ENCODE assay signal across 13 mouse cellular contexts in the genomic region with DNA sequence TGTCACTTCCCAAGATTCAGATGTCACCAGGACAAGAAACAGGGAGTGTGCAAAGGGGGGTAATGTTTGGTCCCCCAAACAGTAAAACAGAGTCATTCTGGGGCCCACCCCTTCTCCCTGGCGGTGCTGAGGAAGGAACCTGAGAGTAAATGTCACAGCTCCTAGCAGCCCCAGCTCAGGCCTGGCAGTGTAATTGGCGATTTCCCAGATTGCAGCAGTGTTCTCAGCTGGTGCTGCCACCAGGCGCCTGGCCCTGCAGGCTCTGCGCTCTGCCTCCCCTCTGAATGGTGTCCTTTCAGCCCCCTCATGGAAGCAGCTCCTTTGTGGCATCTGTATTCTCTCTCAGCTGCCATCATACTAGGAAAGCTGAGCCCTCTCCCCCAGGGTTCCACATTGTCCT. TPM values are rescaled to one million over a fixed set of nuclear protein-coding genes. Genes with fewer than 3 reads are reported as not detected.
DNase-seq lines count a peak whose midpoint lies in the region; ATAC-seq and TF ChIP-seq lines count a peak whose summit lies in the region.
"Had no signal": no experiment of that assay in that cellular context is flagged by ENCODE, and none has a peak within 500 bp of the region (broad histone marks: within the 10 kb centered on the region; RNA-seq: fewer than 3 reads in every experiment).

No protein-coding gene starts in this region.

- H3K36me3 ChIP-seq in forebrain, embryonic 14.5 days (ENCODE audit: control insufficient read depth, insufficient read depth, low read length) = no peaks in the 10 kb centered on the region
- H3K36me3 ChIP-seq in midbrain, embryonic 11.5 days (ENCODE audit: control insufficient read depth, insufficient read depth, low read length) = no peaks in the 10 kb centered on the region
- H3K36me3 ChIP-seq in thymus, adult 2 months (ENCODE audit: control insufficient read depth, insufficient read depth, low read length) = no peaks in the 10 kb centered on the region

- H3K4me3 ChIP-seq in forebrain, embryonic 14.5 days (ENCODE audit: low read depth, low read length) = no peak overlapping the region
- H3K4me3 ChIP-seq in midbrain, embryonic 11.5 days (ENCODE audit: low read depth, low read length) = no peak overlapping the region
- H3K4me3 ChIP-seq in thymus, adult 2 months (ENCODE audit: control insufficient read depth, insufficient read depth, low read length) = no peak overlapping the region

- H3K27me3 ChIP-seq in forebrain, embryonic 14.5 days (replicated peaks; ENCODE audit: control insufficient read depth, insufficient read depth, low read length) = no peaks in the 10 kb centered on the region
- no peaks in the 10 kb centered on the region for H3K27me3 ChIP-seq in midbrain, embryonic 11.5 days (ENCODE audit: control insufficient read depth, insufficient read depth, low read length)
- no peaks in the 10 kb centered on the region for H3K27me3 ChIP-seq in thymus, adult 2 months (ENCODE audit: control insufficient read depth, insufficient read depth, low read length)

- H3K4me1 ChIP-seq in forebrain, embryonic 14.5 days (ENCODE audit: control insufficient read depth, insufficient read depth, low read length) = peaks cover 10% of the 10 kb centered on the region
- peaks cover 2% of the 10 kb centered on the region; the same call in 1 of the 2 replicates for H3K4me1 ChIP-seq in midbrain, embryonic 11.5 days (ENCODE audit: control insufficient read depth, insufficient read depth, low read length)
- H3K4me1 ChIP-seq in thymus, adult 2 months (replicated peaks; ENCODE audit: control insufficient read depth, insufficient read depth, low read length) = no peaks in the 10 kb centered on the region

- 12% methylated on average over 4 of the region's 4 CpGs for WGBS in forebrain, embryonic 14.5 days
- 33% methylated on average over 4 of the region's 4 CpGs for WGBS in midbrain, embryonic 11.5 days
- WGBS in thymus, adult 2 months = 83% methylated on average over 4 of the region's 4 CpGs

- peak; percentile 51; the same call in 1 of the 2 replicates for ATAC-seq in forebrain, embryonic 14.5 days
- no peak for ATAC-seq in midbrain, embryonic 11.5 days (ENCODE audit: low FRiP score)

- no peaks in the 10 kb centered on the region for H3K9me3 ChIP-seq in forebrain, embryonic 14.5 days (replicated peaks; ENCODE audit: control insufficient read depth, low read length)
- H3K9me3 ChIP-seq in midbrain, embryonic 11.5 days (ENCODE audit: control insufficient read depth, low read length) = no peaks in the 10 kb centered on the region

- DNase-seq in frontal cortex, postnatal 36 days (ENCODE audit: low spot score in 2 of 2) = peak; percentile 17 to 19
- DNase-seq in frontal cortex, postnatal 14 days (ENCODE audit: low spot score in 2 of 2) = no peak
- DNase-seq in brain, embryonic 14.5 days (ENCODE audit: low read depth) = peak; percentile 75
- peak; percentile 68 for DNase-seq in forebrain, embryonic 14.5 days (ENCODE audit: low spot score)
- peak; percentile 14 for DNase-seq in midbrain, embryonic 11.5 days (ENCODE audit: low spot score, missing footprints)
- DNase-seq in thymus, postnatal 10 days (ENCODE audit: low spot score in 2 of 2) = no peak
- DNase-seq in kidney, postnatal 25 days = no peak
- no peak for DNase-seq in thymus, adult 2 months
- DNase-seq: B cell, adult 2 months; gastrocnemius, postnatal 10 days; heart, postnatal 10 days; kidney, adult 2 months had no signal

- TF ChIP-seq POLR2A in brain, embryonic 14.5 days (IDR thresholded peaks at IDR 0.05; ENCODE audit: borderline replicate concordance, extremely low read depth, insufficient read depth, insufficient read length, poor library complexity, severe bottlenecking) = no peak
- no peak for TF ChIP-seq POLR2A in thymus, adult 2 months (IDR thresholded peaks at IDR 0.05; ENCODE audit: control insufficient read depth, extremely low read depth, insufficient read depth, low read length, poor library complexity)

- H3K27ac ChIP-seq in forebrain, embryonic 14.5 days (ENCODE audit: low read depth, low read length) = peak overlapping the region; percentile 53; the same call in 1 of the 2 replicates
- H3K27ac ChIP-seq in midbrain, embryonic 11.5 days (ENCODE audit: low read depth, low read length) = no peak overlapping the region
- no peak overlapping the region for H3K27ac ChIP-seq in thymus, adult 2 months (ENCODE audit: control insufficient read depth, insufficient read depth, low read length)

- no peak overlapping the region for H3K4me2 ChIP-seq in forebrain, embryonic 14.5 days (ENCODE audit: low read length)
- H3K4me2 ChIP-seq in midbrain, embryonic 11.5 days = no peak overlapping the region
- H3K4me2 ChIP-seq: liver, embryonic 11.5 days had no signal

- TF ChIP-seq CTCF in brain, embryonic 14.5 days (IDR thresholded peaks at IDR 0.05; ENCODE audit: borderline replicate concordance, extremely low read depth, insufficient read depth, insufficient read length) = no peak
- no peak for TF ChIP-seq CTCF in thymus, adult 2 months (IDR thresholded peaks at IDR 0.05; ENCODE audit: borderline replicate concordance, control insufficient read depth, extremely low read depth, insufficient read depth, low read length, poor library complexity)

- H3K9ac ChIP-seq in forebrain, embryonic 14.5 days (ENCODE audit: low read length) = peak overlapping the region; percentile 30; the same call in 1 of the 2 replicates
- peak overlapping the region; percentile 7; the same call in 1 of the 2 replicates for H3K9ac ChIP-seq in midbrain, embryonic 11.5 days (ENCODE audit: low read length)

RNA-seq across cellular contexts. Expression of gene Ntng2, which starts 14.0 kb away (rescaled TPM):
- 76.2 and 76.6 TPM in 2 replicates for polyA plus RNA-seq in brain, embryonic 14.5 days (2012; rRNA removed)
- polyA plus RNA-seq in forebrain, embryonic 14.5 days (2014; fragmentation: Nextera tagmentation; extraction: Ambion mirVana) = 6.6 and 8.8 TPM in 2 replicates
- 3.1 and 4.6 TPM in 2 replicates for polyA plus RNA-seq in midbrain, embryonic 11.5 days (2014; fragmentation: Nextera tagmentation; extraction: Ambion mirVana)
- polyA plus RNA-seq in thymus, adult 2 months (2012; rRNA removed) = 26.0 and 29.7 TPM in 2 replicates
- polyA plus RNA-seq: liver, embryonic 11.5 days had no signal

Comparison
In these comparisons a context has a peak if more than half of its experiments do, and no peak if none do; other contexts are left out.
1. DNase-seq: peak in frontal cortex, postnatal 36 days (2 of 2), brain, embryonic 14.5 days (single experiment), forebrain, embryonic 14.5 days (single experiment) and midbrain, embryonic 11.5 days (single experiment); none in frontal cortex, postnatal 14 days (0 of 2), thymus, postnatal 10 days (0 of 2), kidney, postnatal 25 days (0 of 2) and thymus, adult 2 months (single experiment).